Mouse (Mus musculus) frontal cortex, adult 2 months (tissue): ENCODE measurements around the gene Nfatc4. TPM values are rescaled to one million over a fixed set of nuclear protein-coding genes. Genes with fewer than 3 reads are reported as not detected.
A peak's percentile ranks its signal among the peaks of the same experiment; 100 is the strongest.

Experiments
- DNase-seq, 2 experiments: peaks; one replicate each; pipeline ENCODE4 v3.0.0; 2022; ENCODE audit warnings: low spot score in 1 of 2; ENCODE audit errors: extremely low spot score in 1 of 2
- polyA plus RNA-seq: library from polyadenylated mRNA; depleted of rRNA; stranded (reverse); fragments of >200 nt; gene quantifications from 2 replicates; pipeline ENCODE4 v1.2.3, GENCODE M21; 2012

Nfatc4 gene
- polyA plus RNA-seq, 1 experiment, result 2.7 TPM

DNA sequence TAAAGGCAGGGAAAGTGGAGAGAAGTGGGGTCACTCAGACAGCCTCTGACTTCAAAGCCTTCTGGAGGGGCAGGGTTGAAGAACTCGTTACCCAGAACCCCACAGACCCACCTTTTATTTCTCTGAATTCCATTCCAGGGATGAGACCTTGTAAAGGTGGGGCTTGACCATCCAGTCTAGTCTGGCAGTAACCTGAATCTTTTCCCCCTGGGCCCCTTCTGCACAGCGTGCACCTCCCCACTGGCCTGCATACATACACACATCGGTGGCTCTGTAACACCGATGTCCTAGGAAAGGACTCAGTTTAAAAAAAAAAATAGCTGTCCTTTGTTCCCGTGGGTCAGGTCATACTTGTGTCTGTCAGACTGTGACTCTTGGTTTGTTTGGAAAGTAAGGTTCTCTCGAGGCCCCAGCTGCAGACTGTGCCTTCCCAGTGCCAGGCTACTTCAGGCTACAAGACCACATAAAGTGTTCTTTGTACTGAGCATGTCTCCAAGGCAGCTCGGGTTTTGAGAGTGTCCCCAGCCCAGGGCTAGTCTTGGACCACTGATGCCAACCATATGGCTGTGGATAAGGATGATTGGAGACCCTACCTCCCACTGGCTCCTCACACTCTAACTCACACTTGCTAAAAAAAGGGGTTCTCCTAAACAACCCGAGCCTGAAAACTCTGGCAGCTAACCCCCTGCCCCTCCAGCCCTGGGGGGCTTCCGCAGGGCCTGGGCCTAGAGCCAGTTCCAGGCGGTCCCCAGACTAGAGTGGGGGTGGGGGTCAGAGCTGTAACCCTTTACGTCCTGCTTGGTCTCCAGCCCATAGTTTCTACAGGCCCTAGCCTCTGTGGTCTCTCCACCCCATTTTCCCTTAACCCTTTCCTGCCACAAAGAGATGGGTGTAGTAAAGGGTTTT is 30.0 kb downstream of the Nfatc4 start:
- DNase-seq, result no peak

DNA sequence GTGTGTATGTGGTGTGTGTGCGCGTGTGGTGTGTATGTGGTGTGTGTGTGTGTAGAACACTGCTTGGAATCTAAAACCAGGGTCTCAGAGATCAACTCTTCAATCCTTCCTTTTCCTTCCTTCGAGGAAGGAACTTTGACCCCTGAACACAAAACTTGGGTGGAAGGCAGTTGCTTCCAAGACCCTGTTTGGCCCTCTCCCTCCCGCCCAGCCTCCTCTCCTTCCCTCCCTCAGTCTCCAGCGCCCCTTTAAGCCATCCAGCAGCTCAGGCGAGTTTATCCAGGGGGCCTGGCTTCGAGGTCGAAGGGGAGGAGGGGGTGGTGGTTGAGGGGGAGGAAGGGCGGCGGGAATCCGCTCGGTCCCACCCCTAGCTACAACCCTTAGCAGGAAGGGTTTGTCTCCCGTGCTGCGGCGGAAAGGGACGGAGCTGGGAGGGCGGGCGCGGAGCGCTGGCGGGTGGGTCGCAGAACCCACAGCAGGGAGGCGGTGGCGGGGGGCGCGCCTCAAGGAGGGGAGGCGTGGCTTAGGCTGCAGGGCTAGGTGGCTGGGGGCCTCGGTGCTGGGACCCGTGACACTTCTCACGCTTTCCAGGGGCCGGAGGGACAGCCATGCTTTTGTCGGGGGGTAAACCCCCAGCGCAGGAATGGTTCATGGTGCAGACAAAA is 30.8 kb downstream of the Nfatc4 start, which contains the start of gene Nynrin:
Nynrin (plus strand) TSS at position 390 of the 665 bp plus-strand sequence.
- peak in 1 of 2 experiments; percentile 34 for DNase-seq

DNA sequence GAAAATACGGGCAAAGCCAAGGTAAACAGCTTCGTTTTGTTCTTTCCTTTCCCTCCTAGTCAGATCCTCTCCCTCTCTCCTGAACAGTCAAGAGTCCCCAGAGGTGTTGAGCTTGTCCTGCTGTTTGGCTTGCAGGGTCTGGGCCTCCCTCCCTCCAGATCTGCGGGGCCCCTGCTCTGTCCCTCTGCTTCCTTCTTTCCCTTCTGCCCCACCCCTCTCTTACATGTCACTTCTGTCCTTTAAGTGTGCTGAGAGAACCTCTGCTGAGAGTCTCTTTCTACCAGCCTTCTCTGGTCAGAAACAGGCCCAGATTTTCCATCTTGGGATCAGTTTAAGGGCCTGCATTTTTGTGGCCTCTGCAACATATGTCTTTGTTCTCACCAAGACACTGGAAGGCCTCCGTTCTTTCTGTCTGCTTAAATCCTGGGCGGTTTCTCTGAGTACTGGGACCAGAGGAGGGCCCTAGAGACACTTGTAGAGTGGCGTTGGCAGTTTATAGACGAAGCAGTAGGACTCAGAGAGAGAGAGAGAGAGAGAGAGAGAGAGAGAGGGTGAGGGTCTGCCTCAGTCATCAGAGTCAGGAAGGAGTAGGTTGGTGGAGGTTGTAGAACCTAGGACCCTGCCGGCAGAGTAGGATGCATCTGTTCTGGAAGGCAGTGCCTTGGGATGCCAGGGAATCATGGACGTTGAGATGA is 31.6 kb downstream of the Nfatc4 start:
- DNase-seq, result no peak

DNA sequence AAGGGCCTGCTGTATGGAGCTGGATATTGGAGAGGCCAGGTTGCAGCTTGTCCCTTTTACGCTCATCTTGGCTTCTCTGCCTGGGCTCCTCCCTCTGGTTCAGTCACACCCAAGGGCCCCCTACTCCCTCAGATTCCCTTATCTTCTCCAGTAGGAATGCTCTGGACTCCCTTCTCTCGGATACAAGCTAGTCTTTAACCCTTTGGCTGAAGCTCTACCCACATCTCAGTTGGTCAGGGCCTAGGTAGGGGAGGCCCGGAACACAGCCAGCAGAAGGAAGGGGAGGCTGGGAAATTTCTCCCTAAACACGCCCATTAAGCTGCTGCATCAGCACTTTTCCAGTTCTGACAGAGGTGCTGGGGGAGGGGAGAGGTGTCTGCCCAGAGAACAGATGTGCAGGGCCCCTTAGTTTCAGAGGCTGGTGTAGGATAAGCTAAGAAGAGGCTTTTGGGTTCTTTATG is 32.2 kb downstream of the Nfatc4 start:
- DNase-seq, result no peak

DNA sequence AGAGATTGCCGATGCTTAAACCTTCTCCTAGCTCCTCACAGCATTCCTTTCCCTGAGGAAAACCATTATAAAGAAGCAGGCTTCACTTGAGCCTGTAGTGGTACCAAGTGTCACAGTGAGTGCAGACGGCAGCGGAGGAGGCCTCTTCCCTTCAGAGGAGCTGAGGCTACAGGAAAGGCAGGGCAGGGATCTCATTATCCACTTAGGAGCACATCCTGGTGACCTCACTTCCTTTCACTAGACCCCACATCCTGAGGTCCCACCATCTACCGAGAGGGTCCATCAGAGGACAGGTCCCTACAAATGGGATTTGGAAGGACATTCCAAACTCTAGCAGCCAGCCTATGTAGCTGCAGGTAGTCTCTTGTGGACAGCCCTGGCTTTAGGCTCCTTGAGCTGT is 34.6 kb downstream of the Nfatc4 start:
- no peak for DNase-seq

DNA sequence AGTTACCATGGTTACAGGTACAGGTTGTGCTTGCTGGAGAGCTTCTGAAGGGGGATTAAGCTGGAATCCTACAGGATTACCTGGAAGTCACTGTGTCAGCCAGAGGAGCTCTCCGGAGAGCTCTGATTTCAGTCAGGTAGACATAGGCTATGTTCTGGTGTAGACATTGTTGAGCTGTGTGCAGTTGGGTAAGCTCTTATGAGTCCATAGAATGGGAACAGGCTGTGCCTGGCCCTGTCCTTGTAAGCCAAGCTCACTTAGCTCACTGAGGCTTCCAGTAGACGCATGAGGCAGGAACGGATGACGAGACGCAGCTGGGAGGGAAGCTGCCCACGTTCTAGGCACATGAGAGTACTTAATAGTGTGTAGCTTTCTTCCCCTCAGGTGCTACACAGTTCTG is 39.2 kb downstream of the Nfatc4 start:
- DNase-seq, result no peak

DNA sequence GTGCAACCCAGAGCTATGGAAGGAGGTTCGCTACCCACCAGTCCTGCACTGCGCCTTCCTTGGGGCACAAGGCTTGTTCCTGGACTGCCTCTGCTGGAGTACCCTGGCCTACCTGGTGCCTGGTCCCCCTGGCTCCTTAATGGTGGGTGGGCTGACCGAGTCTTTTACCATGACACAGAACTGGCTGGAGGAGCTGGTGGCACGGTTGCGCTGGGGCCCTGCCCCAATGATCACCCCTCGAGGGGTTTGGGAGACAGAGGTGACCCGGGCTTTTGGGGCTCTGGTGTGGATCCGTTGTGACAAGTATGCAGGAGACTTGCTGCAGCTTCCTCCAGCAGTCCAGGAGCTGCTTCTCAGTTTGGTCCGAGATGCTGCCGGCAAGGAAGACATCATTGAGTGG is 40.0 kb downstream of the Nfatc4 start:
- DNase-seq, result no peak

DNA sequence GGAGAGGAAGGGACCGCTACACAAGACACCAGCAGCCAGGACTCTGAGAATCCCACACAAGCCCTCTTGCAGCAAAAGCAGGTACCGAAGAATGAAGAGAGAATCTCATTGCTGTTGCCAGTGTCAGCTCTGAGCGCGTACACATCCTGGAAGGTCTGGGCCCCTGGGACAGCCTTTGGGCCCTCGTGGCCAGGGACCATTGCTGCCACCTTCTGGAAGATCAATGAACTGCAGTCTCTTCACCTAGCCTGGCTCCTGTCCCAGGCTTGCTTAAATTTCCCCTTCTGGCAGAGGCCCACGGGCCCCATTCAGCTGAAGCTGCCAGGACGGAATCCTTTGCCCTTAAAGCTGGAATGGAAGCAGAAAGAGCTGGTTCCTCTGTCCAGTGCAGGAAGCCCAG is 40.8 kb downstream of the Nfatc4 start:
- peak in 1 of 2 experiments; percentile 77 for DNase-seq

DNA sequence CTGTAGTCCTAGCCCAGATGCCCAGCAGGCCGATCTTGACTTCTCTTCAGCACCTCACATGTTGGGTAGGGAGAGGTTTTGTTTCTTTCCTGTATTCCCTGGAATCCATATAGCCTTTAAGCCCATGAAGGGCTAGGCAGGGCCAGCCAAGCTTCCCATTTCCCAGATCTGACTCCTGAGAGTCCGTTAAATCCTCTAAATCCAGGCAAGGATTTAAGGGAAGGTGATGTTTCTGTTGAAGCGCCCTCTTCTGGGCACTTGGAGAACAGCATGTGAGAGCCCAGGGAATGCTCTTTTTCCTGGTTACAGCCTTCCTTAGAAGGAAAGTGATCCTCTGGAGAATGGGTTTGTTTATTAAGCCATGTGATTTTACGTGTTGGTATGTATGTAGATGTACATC is 44.0 kb downstream of the Nfatc4 start:
- peak in 1 of 2 experiments; percentile 78 for DNase-seq

DNA sequence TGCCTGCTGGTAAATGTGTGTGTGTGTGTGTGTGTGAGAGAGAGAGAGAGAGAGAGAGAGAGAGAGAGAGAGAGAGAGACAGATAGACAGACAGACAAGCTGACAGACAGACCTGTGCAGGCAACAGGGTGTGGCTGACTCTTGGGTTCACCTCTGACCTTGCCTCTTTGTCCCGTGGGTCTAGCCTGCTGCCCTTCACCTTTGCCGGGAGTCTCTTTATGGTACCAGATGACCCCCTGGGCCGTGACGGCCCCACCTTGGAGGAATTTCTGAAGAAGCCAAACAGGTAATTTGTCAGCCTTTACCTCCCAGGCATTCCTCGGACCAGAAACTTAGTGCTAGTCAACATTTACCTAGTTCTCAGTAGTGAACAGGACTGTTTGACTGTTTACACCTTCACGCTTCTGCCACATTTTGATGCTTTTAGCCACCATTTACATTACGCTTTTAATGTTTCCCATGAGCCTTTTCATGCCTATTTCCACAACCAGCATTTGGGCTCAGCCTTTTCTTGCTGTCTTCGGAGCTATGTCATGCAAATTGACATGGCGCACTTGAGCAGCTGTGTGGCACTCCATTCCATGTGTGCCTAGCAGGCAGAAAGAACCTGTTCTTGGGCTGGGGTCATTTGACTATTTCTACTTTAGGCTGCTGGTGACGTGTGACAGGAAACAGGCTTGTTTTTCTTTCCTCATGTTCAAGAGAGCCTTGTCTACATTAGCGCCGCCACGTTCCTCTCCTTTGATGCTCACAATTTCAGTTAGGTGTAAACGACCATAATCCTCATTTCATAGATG is 45.5 kb downstream of the Nfatc4 start:
- DNase-seq, result no peak

DNA sequence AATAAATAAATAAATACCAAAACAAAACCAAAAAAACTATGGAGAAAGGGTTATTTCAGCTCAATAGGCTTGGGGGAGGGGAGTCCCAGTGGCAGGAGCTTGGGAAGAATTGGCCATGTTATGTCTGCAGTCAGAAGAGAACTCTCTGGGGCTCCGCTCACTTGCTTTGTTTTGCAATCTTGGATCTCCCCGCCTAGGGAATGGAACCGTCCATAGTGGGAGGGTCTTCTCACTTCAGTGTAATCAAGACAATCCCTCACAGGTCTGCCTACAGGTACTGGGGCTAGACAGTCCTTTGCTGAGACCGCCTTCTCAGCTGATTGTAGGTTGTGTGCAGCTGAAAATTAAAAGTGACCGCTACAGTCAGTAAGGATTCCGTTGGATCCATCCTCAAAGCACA is 46.6 kb downstream of the Nfatc4 start:
- no peak for DNase-seq

DNA sequence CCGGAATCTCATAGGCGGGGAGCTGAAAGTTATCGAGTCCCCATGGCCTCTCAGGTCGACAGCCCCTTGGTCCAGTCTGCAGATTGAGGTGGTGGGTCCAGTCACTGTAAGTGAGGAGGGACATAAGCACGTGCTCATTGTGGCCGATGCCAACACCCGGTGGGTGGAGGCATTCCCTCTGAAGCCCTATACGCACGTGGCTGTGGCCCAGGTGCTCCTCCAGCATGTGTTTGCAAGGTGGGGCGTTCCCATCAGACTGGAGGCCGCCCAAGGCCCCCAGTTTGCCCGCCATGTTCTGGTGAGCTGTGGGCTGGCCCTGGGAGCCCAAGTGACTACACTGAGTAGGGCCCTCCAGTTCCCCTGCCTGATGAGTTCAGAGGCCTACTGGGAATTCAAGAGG is 49.1 kb downstream of the Nfatc4 start:
- DNase-seq, result no peak

DNA sequence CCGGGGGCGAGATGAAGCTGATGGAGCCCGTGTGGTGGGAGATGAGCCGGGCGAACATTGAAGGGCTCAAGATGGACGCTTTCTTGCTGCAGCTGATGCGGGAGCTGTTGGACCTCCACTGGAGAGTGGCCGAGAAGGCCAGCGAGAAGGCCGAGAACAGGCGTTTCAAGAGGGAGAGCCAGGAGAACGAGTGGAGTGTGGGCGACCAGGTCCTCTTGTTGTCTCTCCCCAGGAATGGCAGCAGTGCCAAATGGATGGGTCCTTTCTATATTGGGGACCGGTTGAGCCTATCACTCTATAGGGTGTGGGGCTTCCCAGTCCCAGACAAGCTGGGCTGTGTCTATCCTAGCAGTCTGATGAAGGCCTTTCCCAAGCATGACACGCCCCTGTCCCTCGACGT is 49.6 kb downstream of the Nfatc4 start:
- no peak for DNase-seq

DNA sequence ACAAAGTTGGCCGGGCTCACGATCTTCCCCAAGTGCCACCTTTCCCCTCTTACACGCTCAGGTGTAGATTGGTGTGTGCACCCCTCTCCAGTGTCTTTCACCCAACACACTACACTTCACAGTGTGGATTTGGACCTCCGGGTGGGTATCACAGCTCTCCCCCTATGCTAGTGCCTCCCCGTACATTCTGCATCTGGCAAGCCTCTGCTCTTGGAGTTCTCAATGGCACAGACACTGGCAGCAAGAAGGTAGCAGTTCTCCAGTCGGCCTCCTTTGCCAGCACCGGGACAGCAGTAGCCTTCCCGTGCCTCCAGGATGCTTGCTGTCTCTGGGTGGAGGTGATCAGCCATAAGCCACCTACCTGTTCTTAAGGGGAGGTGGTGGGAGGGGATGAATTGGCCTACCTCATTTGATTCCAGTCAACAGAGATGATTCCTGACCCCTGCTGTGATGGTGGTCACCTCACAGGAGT is 50.3 kb downstream of the Nfatc4 start:
- DNase-seq, result no peak

DNA sequence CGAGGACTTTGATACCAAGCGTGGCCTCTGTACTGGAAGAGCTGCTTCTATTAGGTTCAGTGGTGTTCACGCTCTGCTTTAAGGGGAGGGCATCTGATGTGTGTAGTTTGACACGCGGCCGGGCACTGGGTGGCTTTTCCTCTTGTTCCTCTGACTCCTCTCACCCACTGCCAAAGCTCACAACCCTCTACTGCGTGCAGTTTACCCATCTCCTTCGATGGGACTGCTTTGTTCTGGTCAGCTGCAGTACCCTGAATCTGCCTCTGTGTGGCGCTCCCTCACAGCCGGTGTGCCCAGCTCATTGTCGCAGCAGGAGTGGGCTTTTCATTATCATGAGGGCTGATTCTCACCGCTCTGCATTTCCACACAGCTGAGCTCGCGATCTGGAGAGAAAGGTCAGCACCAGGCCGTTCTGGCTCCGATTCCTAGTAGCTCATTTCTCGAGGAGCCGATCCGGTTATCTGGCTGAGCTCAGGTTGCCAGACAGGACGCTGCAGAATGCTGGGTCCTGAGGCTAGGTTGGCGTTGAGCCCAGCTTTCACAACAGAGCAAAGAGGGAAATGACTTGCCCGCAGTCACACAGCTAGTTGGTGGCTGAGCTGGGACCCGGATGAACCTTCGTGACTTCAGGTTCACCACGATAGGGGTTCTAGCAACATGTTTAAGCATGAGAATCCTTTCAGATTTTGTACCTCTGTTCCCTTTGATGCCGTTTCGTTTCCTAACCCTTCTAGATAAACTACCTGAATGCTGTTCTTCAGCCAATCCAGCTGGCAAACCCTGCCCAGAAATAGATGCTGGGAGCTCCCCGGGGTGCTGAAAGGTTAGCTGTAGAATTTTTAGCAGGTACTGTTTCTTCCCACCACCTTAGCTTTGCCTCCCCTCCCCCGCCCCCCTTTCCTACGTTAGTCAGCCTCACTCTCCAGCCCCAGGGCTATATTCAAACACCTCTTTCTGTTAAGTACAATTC is 51.1 kb downstream of the Nfatc4 start:
- DNase-seq, result peak in 1 of 2 experiments; percentile 81

DNA sequence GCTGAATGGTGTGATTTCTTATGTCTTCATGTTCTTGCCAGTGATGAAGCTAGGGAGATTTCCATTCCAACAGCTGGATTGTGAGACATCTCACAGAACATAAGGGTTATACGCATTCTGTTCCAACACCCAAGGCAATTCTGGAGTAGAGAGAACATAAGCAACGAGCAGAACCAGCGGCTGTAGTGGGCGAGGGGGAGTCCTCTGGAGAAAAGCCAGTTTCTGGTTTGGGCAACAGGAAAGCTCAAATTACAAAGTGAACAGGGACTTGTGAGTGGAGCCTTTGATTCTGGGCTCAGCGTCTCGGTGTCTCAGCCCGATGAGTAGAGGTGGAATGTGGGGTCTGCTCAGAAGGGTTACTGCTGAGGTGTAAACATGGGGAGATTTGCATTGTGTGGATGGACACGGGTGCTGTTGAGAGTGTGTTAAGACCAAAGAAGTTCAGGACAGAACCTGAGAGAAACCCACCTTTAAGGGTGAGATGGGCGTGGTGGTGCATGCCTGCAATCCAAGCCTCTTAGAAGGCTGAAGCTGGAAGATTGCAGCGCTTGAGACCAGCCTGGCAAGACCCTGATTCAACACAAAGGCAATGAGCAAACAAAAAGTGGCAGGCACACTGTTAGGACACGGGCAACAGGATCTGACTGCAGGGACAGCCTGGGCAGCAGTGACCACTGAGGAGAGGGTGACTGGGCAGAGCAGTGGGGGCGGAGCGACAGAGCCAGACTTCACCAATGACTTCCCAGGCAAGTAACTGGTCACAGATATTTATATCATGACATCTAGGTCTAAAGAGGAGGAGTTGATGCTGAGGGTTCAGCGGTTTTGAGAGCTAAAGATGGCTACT is 54.7 kb downstream of the Nfatc4 start:
- DNase-seq, result no peak

DNA sequence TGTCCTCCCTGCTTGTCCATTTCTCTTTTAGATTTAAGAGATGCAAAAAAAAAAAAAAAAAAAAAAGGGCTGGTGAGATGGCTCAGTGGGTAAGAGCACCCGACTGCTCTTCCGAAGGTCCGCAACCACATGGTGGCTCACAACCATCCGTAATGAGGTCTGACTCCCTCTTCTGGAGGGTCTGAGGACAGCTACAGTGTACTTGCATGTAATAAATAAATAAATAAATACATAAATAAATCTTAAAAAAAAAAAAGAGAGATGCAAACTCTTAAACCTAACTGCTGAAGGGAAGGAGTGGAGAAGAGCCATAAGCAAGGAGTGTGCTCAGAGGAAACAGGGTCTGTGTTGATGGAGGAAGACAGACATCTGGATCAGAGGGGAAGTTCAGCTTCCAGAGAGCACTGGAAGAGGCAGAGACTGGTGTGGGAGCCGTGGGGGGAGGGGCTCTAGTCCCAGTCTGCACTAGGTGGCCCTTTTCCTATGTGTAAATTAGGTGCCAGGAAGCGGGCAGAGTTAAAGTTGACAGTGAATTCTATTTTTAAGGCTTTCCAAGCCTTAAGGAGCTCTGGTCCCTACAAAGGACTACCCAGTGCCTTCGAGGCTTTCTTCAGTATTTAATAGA is 55.5 kb downstream of the Nfatc4 start:
- no peak for DNase-seq

DNA sequence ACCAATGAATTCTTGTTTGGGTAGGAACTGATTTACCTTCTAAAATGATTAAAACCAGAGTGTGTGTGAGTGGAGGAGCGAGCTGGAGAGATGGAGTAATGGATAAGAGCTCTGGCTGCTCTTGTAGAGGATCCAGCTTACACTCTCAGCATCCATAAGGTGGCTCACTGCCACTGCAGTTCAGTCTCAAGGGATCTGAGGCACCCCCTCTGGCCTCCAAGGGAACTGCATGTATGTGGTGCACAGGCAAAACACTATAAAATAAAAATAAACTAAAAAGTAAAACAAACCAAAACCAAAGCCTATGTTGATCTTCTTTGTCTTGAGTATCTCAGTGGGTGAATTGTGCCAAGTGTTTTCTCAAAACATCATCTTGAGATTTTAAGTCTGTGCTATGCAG is 56.7 kb downstream of the Nfatc4 start:
- peak; percentile 63 to 87 for DNase-seq
